Mouse (Mus musculus): Measurements from ENCODE around the gene Esr1.

- TF ChIP-seq POLR2A (IDR thresholded peaks at IDR 0.05; ENCODE audit: insufficient read length, low read depth) = no peak
- no peak for TF ChIP-seq MAX (IDR thresholded peaks at IDR 0.05; ENCODE audit: low read depth)
- no peak for TF ChIP-seq E2F4 (IDR thresholded peaks at IDR 0.05; ENCODE audit: insufficient read depth)
- no peak for TF ChIP-seq CEBPB (IDR thresholded peaks at IDR 0.05; ENCODE audit: insufficient read depth, poor library complexity, severe bottlenecking)
These were observed at the start of gene Esr1 for GRCm38 (mm10) chr10:4611386-4612155.
